Mouse (Mus musculus) left cerebral cortex, adult 6 months (tissue): ENCODE data around the gene Phpt1. TPM values are rescaled to one million over a fixed set of nuclear protein-coding genes. Genes with fewer than 3 reads are reported as not detected.

Experiments
- long read RNA-seq, 2 experiments: library from polyadenylated mRNA; unstranded; transcript quantifications; one replicate each; pipeline ENCODE4 v2.0.0; 2019 to 2020
- polyA plus RNA-seq: library from polyadenylated mRNA; unstranded; fragments of <200 nt; fragmentation: Nextera tagmentation; gene quantifications from 2 replicates; pipeline ENCODE4 v1.2.3, GENCODE M21; 2021

Gene Phpt1
- 152 and 173 TPM in 2 replicates for polyA plus RNA-seq
- long read RNA-seq, experiment 1, transcript Phpt1-201 (3 exons, 937 nt): major isoform, 30 of 36 reads
- long read RNA-seq, experiment 1, partial matches to known transcripts: 1 of 36 reads
- long read RNA-seq, experiment 1, other reads (novel, unspliced or antisense): 4 of 36 reads
- long read RNA-seq, experiment 2, transcript Phpt1-201 (3 exons, 937 nt): major isoform, 128 of 145 reads
- long read RNA-seq, experiment 2, transcript Phpt1-202 (3 exons, 656 nt): minor isoform, 7 of 145 reads
- long read RNA-seq, experiment 2, partial matches to known transcripts: 5 of 145 reads
- long read RNA-seq, experiment 2, other reads (novel, unspliced or antisense): 5 of 145 reads

DNA sequence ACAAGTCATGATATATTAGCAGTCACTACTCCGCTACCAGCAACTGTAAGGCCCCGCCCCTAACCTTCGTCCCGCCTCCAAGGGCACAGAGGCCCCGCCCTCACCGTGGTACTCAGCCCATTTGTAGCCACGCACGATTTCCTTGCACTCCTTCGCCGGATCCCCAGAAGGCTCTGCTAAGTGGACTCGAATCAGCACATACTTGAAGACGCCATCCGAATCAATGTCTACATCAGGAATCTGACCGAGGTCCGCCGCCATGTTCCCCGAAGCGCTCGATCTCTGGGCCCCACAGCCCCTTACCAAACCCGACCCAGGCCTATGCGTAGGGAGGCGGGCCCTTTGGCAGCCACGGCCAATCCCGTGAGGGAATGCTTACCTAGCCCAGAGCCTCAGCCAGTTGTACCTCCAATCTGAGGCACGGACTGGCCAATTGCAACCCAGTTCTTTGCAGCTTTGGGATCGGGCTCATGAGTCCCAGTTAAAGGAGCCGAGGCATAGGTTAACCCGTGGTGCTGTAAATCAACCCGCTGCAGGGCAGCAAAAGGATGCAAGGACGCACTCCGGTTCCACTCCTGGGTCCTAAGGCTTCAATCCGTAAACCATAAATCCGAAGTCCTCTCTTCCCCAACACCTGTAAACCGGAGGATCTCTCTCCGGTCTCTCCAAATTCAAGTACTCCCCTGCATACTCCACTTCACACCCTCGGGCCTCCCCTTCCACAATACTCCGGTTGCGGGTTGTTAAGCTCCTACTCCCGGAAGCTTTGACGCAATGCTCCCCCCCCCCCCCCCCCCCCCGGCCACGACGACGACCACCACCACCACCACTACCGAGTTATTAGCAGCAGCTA is at the start of gene Phpt1, which contains the start of gene Mamdc4:
Gene Phpt1 (minus strand): TSS at position 646 of the 853 bp plus-strand sequence.
Gene Mamdc4 (minus strand): TSS at position 267 of the 853 bp plus-strand sequence.

DNA sequence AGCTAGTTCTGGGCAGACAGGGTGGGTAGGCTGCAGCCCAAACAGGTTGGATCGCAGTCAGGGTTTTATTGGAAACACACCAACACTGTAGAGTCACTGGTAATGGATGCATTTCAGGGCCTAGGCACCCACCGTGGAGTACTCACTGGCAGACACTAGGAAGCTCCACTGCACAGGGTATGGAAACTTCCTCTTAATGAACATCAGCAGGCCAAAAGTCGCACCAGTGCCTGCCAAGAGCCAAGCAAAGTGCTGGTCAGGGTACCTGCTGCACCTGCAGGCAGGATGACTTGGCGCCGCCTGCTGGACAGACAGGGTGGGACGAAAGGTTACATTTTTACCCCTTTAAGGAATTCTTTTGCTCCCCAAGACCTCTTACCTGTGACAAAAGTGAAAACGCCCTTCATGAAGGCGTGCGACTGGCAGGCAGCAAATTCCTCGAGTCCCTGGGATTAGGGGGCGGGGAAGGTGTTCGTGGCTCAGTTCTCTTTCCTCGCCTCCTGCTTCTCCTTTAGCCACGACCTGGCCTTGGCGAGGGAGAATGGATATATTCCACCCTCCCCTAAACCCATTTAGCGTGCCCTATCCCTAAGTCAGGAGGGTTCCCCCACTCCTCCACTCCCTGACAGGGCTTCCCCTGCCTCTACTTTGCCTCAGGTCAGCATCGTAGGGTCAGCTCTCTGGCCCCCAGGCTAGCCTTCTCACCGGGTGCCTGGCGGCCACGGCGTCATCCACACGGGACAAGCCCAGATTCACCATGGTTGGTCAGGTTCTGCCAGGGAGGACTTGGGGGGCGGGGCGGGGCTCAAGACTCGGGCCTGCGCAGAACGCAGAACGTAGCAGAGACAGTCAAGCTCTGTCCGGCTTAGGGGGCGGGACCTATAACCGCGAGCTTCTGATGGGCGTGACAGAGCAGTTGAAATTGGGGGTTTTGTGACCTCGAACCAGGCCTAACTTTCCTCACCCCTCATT is 46.5 kb upstream of the Phpt1 start, which contains the start of gene Tmem141:
Gene Tmem141 (minus strand): TSS at position 777 of the 972 bp plus-strand sequence.

DNA sequence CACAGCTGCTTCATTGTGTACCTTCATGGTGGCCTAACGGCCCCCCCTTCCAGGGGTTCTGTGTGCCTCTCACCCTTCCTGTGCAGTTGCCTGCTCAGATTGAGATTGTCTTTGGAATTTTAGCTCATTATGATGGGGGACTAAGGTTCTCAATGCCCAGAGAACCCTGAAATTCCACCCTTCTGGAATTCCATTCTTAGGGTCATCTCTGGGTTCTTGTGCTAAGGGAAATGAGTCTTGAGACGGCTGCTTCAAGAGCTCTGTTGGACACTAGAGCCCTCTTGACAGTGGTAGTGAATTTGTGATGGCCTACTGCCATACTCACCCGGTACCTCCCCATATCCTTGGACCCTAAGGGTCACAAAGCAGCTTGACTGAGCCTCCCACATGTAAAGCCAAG is 42.6 kb upstream of the Phpt1 start, which contains the start of gene Ccdc183:
Gene Ccdc183 (minus strand): TSS at position 101 of the 400 bp plus-strand sequence.

DNA sequence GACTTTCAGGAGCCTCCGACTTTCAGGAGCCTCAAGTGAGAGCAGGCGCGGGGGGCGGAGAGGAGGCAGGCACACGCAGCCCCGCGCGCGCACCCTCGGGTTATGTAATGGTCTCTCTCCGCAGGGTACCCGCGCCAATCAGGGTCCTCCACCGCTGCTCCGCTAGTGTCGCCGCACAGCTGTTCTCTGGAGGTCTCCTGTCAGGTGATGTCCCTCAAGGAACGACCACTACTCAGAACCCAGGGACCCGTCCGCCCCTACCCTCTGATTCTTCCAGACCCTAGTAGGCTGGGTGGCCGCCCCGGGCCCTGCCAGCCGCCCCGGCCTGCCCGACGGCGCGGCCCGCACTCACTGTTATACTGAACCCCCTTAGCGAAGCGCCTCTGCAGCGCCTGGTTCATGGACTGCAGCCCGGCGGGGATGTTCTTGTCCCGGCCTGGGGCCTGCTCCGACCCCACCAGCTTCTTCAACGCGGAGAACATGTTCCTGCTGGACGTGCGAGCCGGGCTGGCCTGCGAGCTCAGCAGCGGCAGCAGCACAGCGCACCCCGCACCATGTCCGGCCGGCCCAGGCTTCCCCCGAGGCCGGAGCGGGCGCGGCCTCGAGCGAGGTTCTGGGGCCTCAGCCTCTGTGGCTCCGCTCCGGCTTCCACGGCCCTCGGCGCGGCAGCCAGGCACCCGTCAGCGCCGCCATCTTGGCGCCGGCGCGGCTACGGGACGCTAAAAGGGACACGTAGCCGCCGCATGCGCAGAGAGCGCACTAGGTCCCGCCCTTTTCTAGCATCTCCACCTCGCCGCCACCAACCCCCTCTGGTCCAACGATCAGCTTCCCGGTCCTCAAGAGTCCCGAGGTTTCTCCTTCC is 33.0 kb upstream of the Phpt1 start, which contains the start of gene Rabl6:
Gene Rabl6 (minus strand): TSS at position 761 of the 862 bp plus-strand sequence.

DNA sequence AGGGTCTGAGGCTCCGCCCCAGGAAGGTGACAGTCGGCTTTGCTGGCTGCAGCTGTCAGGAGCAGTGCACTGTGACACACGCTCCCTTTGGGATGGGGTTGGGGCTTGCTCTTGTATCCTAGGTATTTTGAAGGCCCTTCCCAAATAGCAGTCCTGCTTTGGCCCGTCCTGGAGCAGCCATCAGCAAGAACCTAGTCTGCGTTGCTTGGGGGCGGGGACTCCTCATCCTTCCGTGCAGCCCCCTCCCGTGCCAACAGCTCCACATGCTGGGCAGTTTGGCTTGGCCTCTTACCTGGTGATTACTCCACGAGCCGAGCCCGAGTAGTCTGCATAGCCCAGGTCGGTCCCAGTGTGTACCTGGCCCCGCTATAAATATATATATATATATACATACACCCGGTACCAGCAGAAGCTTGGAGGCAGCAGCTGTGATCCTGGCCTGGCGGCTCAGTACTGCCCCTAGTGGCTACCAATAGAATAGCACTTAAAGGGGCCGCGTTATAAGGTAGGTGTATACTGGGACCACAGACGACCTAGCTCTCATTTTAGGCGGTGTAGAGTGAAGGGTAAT is 6.4 kb upstream of the Phpt1 start, which contains the start of gene Ajm1:
Gene Ajm1 (minus strand): TSS at position 464 of the 571 bp plus-strand sequence.

DNA sequence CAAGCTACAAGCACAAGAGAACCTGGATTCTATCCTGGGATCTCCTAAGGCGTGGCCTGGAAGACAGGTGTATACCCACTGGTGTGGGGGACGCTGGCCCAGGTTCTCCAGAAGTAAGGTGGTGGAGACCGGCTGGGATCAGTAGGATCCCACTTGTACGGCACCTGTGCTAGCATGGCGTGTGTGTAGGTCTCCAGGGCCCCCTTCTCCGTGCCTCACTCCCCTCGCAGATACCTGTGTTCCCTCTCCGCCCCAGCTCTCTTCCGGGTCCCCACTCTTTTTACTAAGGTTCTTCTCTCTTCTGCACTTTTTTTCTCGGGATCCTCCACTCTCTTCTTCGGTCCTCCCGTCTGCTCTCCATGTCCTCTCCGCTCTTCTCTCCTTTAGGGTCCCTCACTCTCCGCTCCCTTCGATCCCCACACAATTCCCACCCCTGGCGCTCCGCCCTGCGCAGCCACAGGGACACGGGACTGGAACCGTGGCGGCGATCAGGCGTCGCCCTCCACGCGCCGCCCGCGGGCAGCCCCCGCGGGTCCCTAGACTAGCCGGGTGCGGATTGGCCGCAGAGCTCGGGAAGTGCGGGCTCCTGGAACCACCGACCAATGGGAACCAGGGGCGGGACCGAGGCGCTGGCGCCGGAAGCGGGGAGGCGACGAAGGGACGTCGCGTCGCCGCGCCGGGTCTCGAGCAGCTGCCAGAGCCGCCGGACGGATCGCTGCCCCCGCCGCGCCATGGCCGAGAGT is 17.6 kb downstream of the Phpt1 start, which contains the start of gene Edf1:
Gene Edf1 (plus strand): TSS at position 627 of the 743 bp plus-strand sequence.

DNA sequence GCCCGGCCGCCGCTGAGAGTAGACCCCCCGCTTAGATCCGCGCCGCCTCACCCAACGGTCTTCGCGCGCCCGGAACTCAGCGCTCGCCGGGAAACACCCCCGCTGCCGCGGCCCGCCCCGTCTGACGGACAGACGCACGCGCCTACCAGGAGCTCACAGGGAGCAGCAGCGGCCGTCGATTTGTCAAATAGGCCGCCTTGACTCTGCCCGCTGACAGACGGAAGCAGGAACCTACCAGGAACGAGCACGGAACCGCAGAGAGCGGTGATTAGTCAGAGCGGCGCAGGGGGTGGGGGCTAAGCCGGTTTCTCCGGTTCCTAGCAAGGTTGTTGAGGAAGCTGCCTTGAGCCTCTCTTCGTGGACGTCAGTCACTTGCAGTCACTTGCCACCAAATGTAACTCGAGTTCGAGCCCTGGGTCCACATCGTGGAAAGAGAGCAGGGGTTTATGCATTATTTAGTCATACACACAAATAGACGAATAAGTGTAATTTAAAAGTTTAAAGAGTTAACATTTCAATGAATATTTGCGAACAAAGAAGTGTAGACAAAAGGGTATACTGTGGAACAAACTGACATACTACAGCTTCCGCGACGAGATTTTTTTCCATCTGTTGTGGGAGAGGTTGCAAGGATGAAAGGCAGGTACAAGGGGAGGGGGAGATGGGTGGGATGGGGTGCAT is 28.1 kb downstream of the Phpt1 start, which contains the start of gene Traf2:
Gene Traf2 (minus strand): TSS at position 130 of the 681 bp plus-strand sequence.

Other genes with a start within 250 kb of the Phpt1 start
- 17.0 and 18.5 TPM in 2 replicates for gene Man1b1, start 242.9 kb downstream of the Phpt1 start, polyA plus RNA-seq
- gene Dpp7, start 218.9 kb downstream of the Phpt1 start, polyA plus RNA-seq: 17.8 and 22.5 TPM in 2 replicates
- 20.6 and 34.9 TPM in 2 replicates for gene Uap1l1, start 209.5 kb downstream of the Phpt1 start, polyA plus RNA-seq
- 1.2 and 1.7 TPM in 2 replicates for gene Sapcd2, start 202.9 kb downstream of the Phpt1 start, polyA plus RNA-seq
- 21.4 and 31.9 TPM in 2 replicates for gene Entpd2, start 179.3 kb downstream of the Phpt1 start, polyA plus RNA-seq
- 232 and 408 TPM in 2 replicates for gene Npdc1, start 175.9 kb downstream of the Phpt1 start, polyA plus RNA-seq
- not detected in 2 replicates for gene Fut7, start 152.0 kb downstream of the Phpt1 start, polyA plus RNA-seq
- gene Abca2, start 146.5 kb downstream of the Phpt1 start, polyA plus RNA-seq: 21.7 and 39.7 TPM in 2 replicates
- gene Clic3, start 118.4 kb downstream of the Phpt1 start, polyA plus RNA-seq: 0.68 and 1.1 TPM in 2 replicates
- 121 and 132 TPM in 2 replicates for gene Paxx, start 114.1 kb downstream of the Phpt1 start, polyA plus RNA-seq
- 6,798 and 9,400 TPM in 2 replicates for gene Ptgds, start 105.2 kb downstream of the Phpt1 start, polyA plus RNA-seq
- not detected in 2 replicates for gene Lcn12, start 81.3 kb downstream of the Phpt1 start, polyA plus RNA-seq
- 103 and 115 TPM in 2 replicates for gene Fbxw5, start 74.5 kb downstream of the Phpt1 start, polyA plus RNA-seq
- gene C8g, start 73.5 kb downstream of the Phpt1 start, polyA plus RNA-seq: 1.4 and 1.7 TPM in 2 replicates
- 9.1 and 11.9 TPM in 2 replicates for gene Traf2, start 28.3 kb downstream of the Phpt1 start, polyA plus RNA-seq
- 778 and 803 TPM in 2 replicates for gene Edf1, start 17.4 kb downstream of the Phpt1 start, polyA plus RNA-seq
- gene Mamdc4, start 379 bp downstream of the Phpt1 start, polyA plus RNA-seq: 0.89 and 3.5 TPM in 2 replicates
- 10.3 and 21.2 TPM in 2 replicates for gene Ajm1, start 6.5 kb upstream of the Phpt1 start, polyA plus RNA-seq
- gene Rabl6, start 33.3 kb upstream of the Phpt1 start, polyA plus RNA-seq: 70.0 and 86.7 TPM in 2 replicates
- gene Ccdc183, start 42.5 kb upstream of the Phpt1 start, polyA plus RNA-seq: 0.82 and 0.94 TPM in 2 replicates
- gene Tmem141, start 46.8 kb upstream of the Phpt1 start, polyA plus RNA-seq: 64.7 and 70.7 TPM in 2 replicates
- 0.28 and 0.49 TPM in 2 replicates for gene Fcna, start 52.8 kb upstream of the Phpt1 start, polyA plus RNA-seq
- gene Lcn8, start 77.9 kb upstream of the Phpt1 start, polyA plus RNA-seq: not detected in 2 replicates
- gene Lcn5, start 82.7 kb upstream of the Phpt1 start, polyA plus RNA-seq: not detected in 2 replicates
- gene Lcn6, start 101.6 kb upstream of the Phpt1 start, polyA plus RNA-seq: not detected in 2 replicates
- gene Lcn10, start 107.5 kb upstream of the Phpt1 start, polyA plus RNA-seq: not detected in 2 replicates
- gene Obp2a, start 124.8 kb upstream of the Phpt1 start, polyA plus RNA-seq: not detected in 2 replicates
- 213 and 229 TPM in 2 replicates for gene Bmyc, start 131.5 kb upstream of the Phpt1 start, polyA plus RNA-seq
- gene Obp2b, start 161.8 kb upstream of the Phpt1 start, polyA plus RNA-seq: not detected in 2 replicates
- not detected in 2 replicates for gene Lcn3, start 190.3 kb upstream of the Phpt1 start, polyA plus RNA-seq
- gene Lcn11, start 201.8 kb upstream of the Phpt1 start, polyA plus RNA-seq: not detected in 2 replicates
- gene Gm13539, start 207.0 kb upstream of the Phpt1 start, polyA plus RNA-seq: not detected in 2 replicates
- gene Glt6d1, start 240.6 kb upstream of the Phpt1 start, polyA plus RNA-seq: not detected in 2 replicates
- not detected in 2 replicates for gene Lcn9, start 247.9 kb upstream of the Phpt1 start, polyA plus RNA-seq